Mouse (Mus musculus) hematopoietic multipotent progenitor cell, adult 10-12 weeks (in vitro differentiated cells): ENCODE measurements around the gene Numb. TPM values are rescaled to one million over a fixed set of nuclear protein-coding genes. Genes with fewer than 3 reads are reported as not detected.

Experiments
- polyA plus RNA-seq: library from polyadenylated mRNA; stranded (reverse); fragments of >175 nt; gene quantifications from 2 replicates; pipeline ENCODE4 v1.2.3, GENCODE M21; 2012; ENCODE audit warnings: low replicate concordance

The Numb gene
- polyA plus RNA-seq, result 22.0 and 29.9 TPM in 2 replicates

GRCm38 (mm10) chr12:83921535-83922381 lies at the start of gene Numb:
Gene Numb, minus strand, starts transcription at chr12:83921934.

DNA sequence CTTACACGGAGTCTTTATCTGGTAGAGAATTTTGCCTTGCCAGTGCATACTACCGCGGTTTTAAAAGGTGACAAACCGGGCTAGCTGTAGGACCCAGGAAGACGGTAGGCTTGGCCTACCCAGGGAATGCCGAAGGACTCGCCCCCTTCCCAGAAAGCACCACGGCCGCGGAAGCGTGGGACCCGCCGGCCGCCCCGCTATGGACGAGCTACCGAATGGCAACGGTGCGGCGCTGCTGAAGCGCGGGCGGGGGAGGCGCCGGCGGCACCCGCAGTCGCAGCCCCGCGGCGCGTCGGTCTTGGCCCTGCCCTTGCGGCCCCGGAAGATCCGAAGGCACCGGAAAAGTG lies 28.7 kb upstream of the Numb start, which contains the start of gene Riox1:
Gene Riox1 (plus strand): TSS at position 116 of the 347 bp plus-strand sequence.

GRCm38 (mm10) chr12:83763311-83764043 lies 158.3 kb downstream of the Numb start, which contains the start of gene Papln:
Gene Papln, plus strand, starts transcription at chr12:83763634.

Other genes starting within 250 kb of the Numb start
- 21.5 and 25.8 TPM in 2 replicates for gene Psen1, start 233.8 kb downstream of the Numb start, polyA plus RNA-seq
- gene Papln, start 158.3 kb downstream of the Numb start, polyA plus RNA-seq, result 0.83 and 1.1 TPM in 2 replicates
- gene Riox1, start 28.7 kb upstream of the Numb start, polyA plus RNA-seq, result 22.5 and 51.4 TPM in 2 replicates
- gene Heatr4, start 62.9 kb upstream of the Numb start, polyA plus RNA-seq, result not detected in 2 replicates
- gene Acot2, start 65.9 kb upstream of the Numb start, polyA plus RNA-seq, result 12.4 and 22.3 TPM in 2 replicates
- gene Acot1, start 87.6 kb upstream of the Numb start, polyA plus RNA-seq, result 2.6 and 4.2 TPM in 2 replicates
- 0.21 and 0.93 TPM in 2 replicates for gene Acot4, start 116.4 kb upstream of the Numb start, polyA plus RNA-seq
- not detected in 2 replicates for gene Gm49366, start 117.0 kb upstream of the Numb start, polyA plus RNA-seq
- gene Acot3, start 130.2 kb upstream of the Numb start, polyA plus RNA-seq, result not detected in 2 replicates
- not detected in 2 replicates for gene Acot5, start 147.4 kb upstream of the Numb start, polyA plus RNA-seq
- 0.51 and 1.0 TPM in 2 replicates for gene Acot6, start 178.7 kb upstream of the Numb start, polyA plus RNA-seq
- gene Dnal1, start 192.4 kb upstream of the Numb start, polyA plus RNA-seq, result 0.16 and 0.21 TPM in 2 replicates
- gene Pnma1, start 226.6 kb upstream of the Numb start, polyA plus RNA-seq, result 0.27 and 0.65 TPM in 2 replicates